Mouse (Mus musculus): ENCODE results near the gene Cnot11. TPM values are rescaled to one million over a fixed set of nuclear protein-coding genes. Genes with fewer than 3 reads are reported as not detected.

Cnot11 gene
- polyA plus RNA-seq, 1 experiment from 2014 or later, result 19.8 TPM

DNA sequence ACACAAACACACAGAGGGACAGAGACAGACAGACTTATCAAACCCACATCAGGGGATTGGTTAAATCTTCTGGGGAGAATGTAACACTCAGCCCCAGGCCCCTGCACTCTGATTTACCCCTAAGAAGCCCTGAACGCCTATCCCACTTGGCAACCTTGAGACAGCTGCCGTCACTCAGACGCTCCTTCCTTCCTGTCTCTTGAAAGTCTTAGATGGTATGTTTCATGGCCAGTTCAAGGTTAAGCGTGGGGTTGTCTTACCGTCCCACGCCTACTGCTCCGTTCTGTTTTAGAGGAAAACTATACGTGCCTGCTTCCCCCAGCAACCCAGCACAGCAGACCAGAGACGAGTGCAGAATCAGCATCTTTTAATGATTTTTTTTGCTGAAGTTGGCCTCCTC lies 29.2 kb upstream of the Cnot11 start:
- H3K4me1 ChIP-seq (ENCODE audit: control insufficient read depth, insufficient read depth, low read length), result no peaks in the 10 kb centered on the region
- H3K4me3 ChIP-seq (ENCODE audit: low read depth, low read length), result no peak overlapping the region
- ATAC-seq (no peak), DNase-seq (ENCODE audit: low spot score) (no peak)
- 83% methylated on average over 9 of the region's 9 CpGs for WGBS
- H3K36me3 ChIP-seq (ENCODE audit: control insufficient read depth, insufficient read depth, low read length), result no peaks in the 10 kb centered on the region
- H3K27me3 ChIP-seq (replicated peaks; ENCODE audit: control insufficient read depth, insufficient read depth, low read length), result no peaks in the 10 kb centered on the region
- no peak overlapping the region for H3K9ac ChIP-seq (ENCODE audit: low read length)
- no peaks in the 10 kb centered on the region for H3K9me3 ChIP-seq (replicated peaks; ENCODE audit: control insufficient read depth, low read length)
- H3K27ac ChIP-seq (ENCODE audit: low read depth, low read length), result no peak overlapping the region
- H3K4me2 ChIP-seq (ENCODE audit: low read length), result no peak overlapping the region

- Histone ChIP-seq H3K36me3 (ENCODE audit: control insufficient read depth, insufficient read depth, low read length) (no peaks in the 10 kb centered on the region), H3K27ac (ENCODE audit: low read depth, low read length) (no peak overlapping the region), H3K9me3 (replicated peaks; ENCODE audit: control insufficient read depth, low read length) (no peaks in the 10 kb centered on the region), H3K27me3 (replicated peaks; ENCODE audit: control insufficient read depth, insufficient read depth, low read length) (no peaks in the 10 kb centered on the region), H3K4me2 (ENCODE audit: low read length) (no peak overlapping the region), H3K4me1 (ENCODE audit: control insufficient read depth, insufficient read depth, low read length) (no peaks in the 10 kb centered on the region), H3K4me3 (ENCODE audit: low read depth, low read length) (no peak overlapping the region), H3K9ac (ENCODE audit: low read length) (no peak overlapping the region)
- 73% methylated on average over 8 of the region's 8 CpGs for WGBS
- ATAC-seq, result no peak
- no peak for DNase-seq (ENCODE audit: low spot score)
Measured at GRCm38 (mm10) chr1:39511775-39512174, 23.0 kb upstream of the Cnot11 start.

GRCm38 (mm10) chr1:39512183-39512582 lies 22.6 kb upstream of the Cnot11 start:
- no peaks in the 10 kb centered on the region for H3K27me3 ChIP-seq (replicated peaks; ENCODE audit: control insufficient read depth, insufficient read depth, low read length)
- no peaks in the 10 kb centered on the region for H3K4me1 ChIP-seq (ENCODE audit: control insufficient read depth, insufficient read depth, low read length)
- WGBS, result 42% methylated on average over 1 of the region's 1 CpGs
- no peak overlapping the region for H3K9ac ChIP-seq (ENCODE audit: low read length)
- H3K4me2 ChIP-seq (ENCODE audit: low read length), result no peak overlapping the region
- ATAC-seq (no peak), DNase-seq (ENCODE audit: low spot score) (no peak)
- H3K4me3 ChIP-seq (ENCODE audit: low read depth, low read length), result no peak overlapping the region
- no peak overlapping the region for H3K27ac ChIP-seq (ENCODE audit: low read depth, low read length)
- no peaks in the 10 kb centered on the region for H3K9me3 ChIP-seq (replicated peaks; ENCODE audit: control insufficient read depth, low read length)
- no peaks in the 10 kb centered on the region for H3K36me3 ChIP-seq (ENCODE audit: control insufficient read depth, insufficient read depth, low read length)

DNA sequence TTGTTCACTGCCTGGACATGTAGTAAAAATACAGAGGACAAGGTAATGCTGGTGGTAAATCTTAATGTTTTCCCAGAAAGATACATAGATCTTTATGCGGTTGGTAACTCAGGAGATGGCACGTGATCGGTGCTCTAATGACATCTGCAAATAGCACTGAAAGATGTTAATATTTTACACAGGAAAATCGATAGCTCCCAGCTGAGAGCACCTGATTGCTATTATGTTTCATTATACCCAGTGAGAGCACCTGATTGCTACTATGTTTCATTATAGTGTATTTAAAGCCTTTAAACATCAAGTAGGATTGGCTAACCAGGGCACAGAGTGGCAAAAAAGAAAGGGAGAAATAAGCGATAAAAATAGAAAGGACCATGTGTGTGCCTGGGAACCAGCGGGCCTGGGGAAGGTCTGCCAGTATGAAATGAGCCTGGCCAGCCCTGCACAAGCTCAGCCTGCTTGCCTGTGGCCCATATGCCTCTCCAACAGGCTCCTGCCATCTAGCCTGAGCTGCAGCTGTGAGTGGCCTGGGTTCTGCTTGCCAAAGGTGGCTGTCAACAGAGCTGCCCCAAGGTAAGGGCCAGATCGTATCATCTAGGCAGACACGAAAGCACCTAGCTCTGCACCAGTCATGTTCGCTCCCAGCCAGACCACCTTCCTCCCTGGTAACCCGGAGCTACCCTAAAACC lies 19.3 kb upstream of the Cnot11 start:
- 86% methylated on average over 10 of the region's 10 CpGs for WGBS
- no peak for ATAC-seq
- Histone ChIP-seq H3K9me3 (replicated peaks; ENCODE audit: control insufficient read depth, low read length) (no peaks in the 10 kb centered on the region), H3K27ac (ENCODE audit: low read depth, low read length) (peak overlapping the region; percentile 6; the same call in 1 of the 2 replicates), H3K4me2 (ENCODE audit: low read length) (no peak overlapping the region), H3K27me3 (replicated peaks; ENCODE audit: control insufficient read depth, insufficient read depth, low read length) (no peaks in the 10 kb centered on the region), H3K4me1 (ENCODE audit: control insufficient read depth, insufficient read depth, low read length) (no peaks in the 10 kb centered on the region), H3K4me3 (ENCODE audit: low read depth, low read length) (no peak overlapping the region), H3K9ac (ENCODE audit: low read length) (no peak overlapping the region), H3K36me3 (ENCODE audit: control insufficient read depth, insufficient read depth, low read length) (no peaks in the 10 kb centered on the region)
- DNase-seq (ENCODE audit: low spot score), result no peak

DNA sequence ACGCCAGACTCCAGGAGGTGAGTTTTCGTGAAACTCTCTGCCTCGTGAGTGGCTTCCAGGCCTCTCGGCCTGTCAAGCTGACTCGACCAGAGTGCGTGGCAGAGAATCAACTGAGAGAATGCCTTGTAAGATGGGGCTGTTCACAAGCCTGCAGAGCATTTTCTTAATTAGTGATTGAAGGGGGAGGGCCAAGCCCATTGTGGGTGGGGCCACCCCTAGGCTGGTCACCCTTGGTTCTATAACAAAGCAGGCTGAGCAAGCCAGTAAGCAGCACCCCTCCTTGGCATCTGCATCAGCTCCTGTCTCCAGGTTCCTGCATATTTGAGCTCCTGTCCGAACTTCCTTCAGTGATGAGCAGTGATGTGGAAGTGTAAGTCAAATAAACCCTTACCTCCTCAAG lies 13.5 kb upstream of the Cnot11 start:
- no peak overlapping the region for H3K4me3 ChIP-seq (ENCODE audit: low read depth, low read length)
- ATAC-seq, result no peak
- H3K4me1 ChIP-seq (ENCODE audit: control insufficient read depth, insufficient read depth, low read length), result no peaks in the 10 kb centered on the region
- no peak overlapping the region for H3K4me2 ChIP-seq (ENCODE audit: low read length)
- H3K27me3 ChIP-seq (replicated peaks; ENCODE audit: control insufficient read depth, insufficient read depth, low read length), result no peaks in the 10 kb centered on the region
- no peaks in the 10 kb centered on the region for H3K36me3 ChIP-seq (ENCODE audit: control insufficient read depth, insufficient read depth, low read length)
- H3K27ac ChIP-seq (ENCODE audit: low read depth, low read length), result no peak overlapping the region
- DNase-seq (ENCODE audit: low spot score), result no peak
- WGBS, result 77% methylated on average over 7 of the region's 7 CpGs
- no peaks in the 10 kb centered on the region for H3K9me3 ChIP-seq (replicated peaks; ENCODE audit: control insufficient read depth, low read length)
- H3K9ac ChIP-seq (ENCODE audit: low read length), result no peak overlapping the region

- no peak overlapping the region for H3K27ac ChIP-seq (ENCODE audit: low read depth, low read length)
- DNase-seq (ENCODE audit: low spot score) (peak; percentile 69), ATAC-seq (no peak)
- H3K9ac ChIP-seq (ENCODE audit: low read length), result no peak overlapping the region
- H3K36me3 ChIP-seq (ENCODE audit: control insufficient read depth, insufficient read depth, low read length), result no peaks in the 10 kb centered on the region
- WGBS, result 23% methylated on average over 5 of the region's 5 CpGs
- H3K4me1 ChIP-seq (ENCODE audit: control insufficient read depth, insufficient read depth, low read length), result no peaks in the 10 kb centered on the region
- H3K27me3 ChIP-seq (replicated peaks; ENCODE audit: control insufficient read depth, insufficient read depth, low read length), result no peaks in the 10 kb centered on the region
- H3K9me3 ChIP-seq (replicated peaks; ENCODE audit: control insufficient read depth, low read length), result no peaks in the 10 kb centered on the region
- H3K4me2 ChIP-seq (ENCODE audit: low read length), result no peak overlapping the region
- H3K4me3 ChIP-seq (ENCODE audit: low read depth, low read length), result no peak overlapping the region
Measured at GRCm38 (mm10) chr1:39522519-39522918, 12.3 kb upstream of the Cnot11 start.

DNA sequence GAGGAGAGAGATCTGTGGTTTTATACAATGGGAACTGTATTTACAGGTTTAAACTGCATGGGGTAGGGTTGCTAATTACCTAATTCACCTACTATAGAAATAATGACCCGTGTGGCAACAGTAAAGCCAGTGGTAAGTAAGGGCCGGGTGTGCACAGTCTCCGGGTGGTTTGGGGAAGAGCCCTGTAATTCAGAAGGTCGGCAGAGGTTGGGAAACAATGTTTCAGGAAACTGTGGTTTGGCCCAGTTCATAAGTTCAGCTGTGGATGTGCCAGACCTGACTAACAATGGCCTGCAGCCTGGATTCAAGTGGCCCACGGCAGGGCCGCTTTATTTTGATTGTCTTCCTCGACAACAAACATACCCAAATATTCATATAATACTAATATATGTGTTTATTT lies 9.0 kb upstream of the Cnot11 start:
- no peaks in the 10 kb centered on the region for H3K4me1 ChIP-seq (ENCODE audit: control insufficient read depth, insufficient read depth, low read length)
- H3K9me3 ChIP-seq (replicated peaks; ENCODE audit: control insufficient read depth, low read length), result no peaks in the 10 kb centered on the region
- H3K4me2 ChIP-seq (ENCODE audit: low read length), result no peak overlapping the region
- no peak overlapping the region for H3K4me3 ChIP-seq (ENCODE audit: low read depth, low read length)
- ATAC-seq (no peak), DNase-seq (ENCODE audit: low spot score) (no peak)
- no peak overlapping the region for H3K9ac ChIP-seq (ENCODE audit: low read length)
- H3K27ac ChIP-seq (ENCODE audit: low read depth, low read length), result no peak overlapping the region
- no peaks in the 10 kb centered on the region for H3K27me3 ChIP-seq (replicated peaks; ENCODE audit: control insufficient read depth, insufficient read depth, low read length)
- WGBS, result 80% methylated on average over 7 of the region's 7 CpGs
- no peaks in the 10 kb centered on the region for H3K36me3 ChIP-seq (ENCODE audit: control insufficient read depth, insufficient read depth, low read length)

- DNase-seq (ENCODE audit: low spot score) (no peak), ATAC-seq (no peak)
- no peaks in the 10 kb centered on the region for H3K27me3 ChIP-seq (replicated peaks; ENCODE audit: control insufficient read depth, insufficient read depth, low read length)
- no peaks in the 10 kb centered on the region for H3K9me3 ChIP-seq (replicated peaks; ENCODE audit: control insufficient read depth, low read length)
- H3K9ac ChIP-seq (ENCODE audit: low read length), result no peak overlapping the region
- no peaks in the 10 kb centered on the region for H3K4me1 ChIP-seq (ENCODE audit: control insufficient read depth, insufficient read depth, low read length)
- H3K4me2 ChIP-seq (ENCODE audit: low read length), result no peak overlapping the region
- 85% methylated on average over 9 of the region's 9 CpGs for WGBS
- H3K27ac ChIP-seq (ENCODE audit: low read depth, low read length), result no peak overlapping the region
- H3K4me3 ChIP-seq (ENCODE audit: low read depth, low read length), result no peak overlapping the region
- no peaks in the 10 kb centered on the region for H3K36me3 ChIP-seq (ENCODE audit: control insufficient read depth, insufficient read depth, low read length)
Measured at GRCm38 (mm10) chr1:39526371-39527167, 8.2 kb upstream of the Cnot11 start.

- peak; percentile 70 for DNase-seq (ENCODE audit: low spot score)
- H3K4me1 ChIP-seq (ENCODE audit: control insufficient read depth, insufficient read depth, low read length), result no peaks in the 10 kb centered on the region
- H3K27me3 ChIP-seq (replicated peaks; ENCODE audit: control insufficient read depth, insufficient read depth, low read length), result no peaks in the 10 kb centered on the region
- ATAC-seq, result 0 out of 2 replicates have a peak, but pooled peaks have one; percentile 51
- no peaks in the 10 kb centered on the region for H3K9me3 ChIP-seq (replicated peaks; ENCODE audit: control insufficient read depth, low read length)
- H3K4me3 ChIP-seq (ENCODE audit: low read depth, low read length), result no peak overlapping the region
- H3K9ac ChIP-seq (ENCODE audit: low read length), result no peak overlapping the region
- H3K36me3 ChIP-seq (ENCODE audit: control insufficient read depth, insufficient read depth, low read length), result no peaks in the 10 kb centered on the region
- 13% methylated on average over 7 of the region's 7 CpGs for WGBS
- H3K27ac ChIP-seq (ENCODE audit: low read depth, low read length), result no peak overlapping the region
- H3K4me2 ChIP-seq (ENCODE audit: low read length), result no peak overlapping the region
Measured at GRCm38 (mm10) chr1:39527432-39527831, 7.4 kb upstream of the Cnot11 start.

Measured in forebrain, embryonic 14.5 days (tissue).